Comparison of ENCODE assay signal across 29 mouse cellular contexts in the genomic region with DNA sequence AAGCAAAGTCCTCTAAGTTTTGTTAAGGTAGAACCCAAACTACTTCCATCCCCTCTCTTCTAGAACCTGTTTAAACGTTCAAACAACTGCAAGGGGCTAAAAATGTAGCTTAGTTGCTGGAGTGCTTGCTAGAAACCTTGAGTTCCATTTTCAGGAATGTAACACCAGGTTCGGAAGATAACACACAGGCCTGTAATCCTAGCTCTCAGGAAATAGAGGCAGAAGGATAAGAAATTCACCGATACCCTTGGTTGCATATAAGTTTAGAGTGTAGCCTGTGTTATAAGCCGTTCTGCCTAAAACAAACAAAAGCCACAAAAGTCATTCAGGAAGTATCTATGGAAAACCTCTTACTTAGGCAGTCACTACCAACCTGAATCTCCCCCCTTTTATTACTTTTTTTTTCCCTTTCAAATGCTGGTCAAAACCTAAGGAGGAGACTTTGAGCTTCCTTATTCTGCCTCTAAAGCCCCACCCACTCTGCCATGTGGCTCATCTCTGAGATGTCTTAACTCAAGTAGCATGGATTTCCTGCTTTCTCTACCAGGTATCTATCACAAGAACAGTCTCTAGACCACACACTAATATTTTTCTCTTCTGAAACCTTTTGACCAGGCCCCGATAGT. TPM values are rescaled to one million over a fixed set of nuclear protein-coding genes. Genes with fewer than 3 reads are reported as not detected.
DNase-seq lines count a peak whose midpoint lies in the region; ATAC-seq and TF ChIP-seq lines count a peak whose summit lies in the region.
"Had no signal": no experiment of that assay in that cellular context is flagged by ENCODE, and none has a peak within 500 bp of the region (broad histone marks: within the 10 kb centered on the region; RNA-seq: fewer than 3 reads in every experiment).

No protein-coding gene starts in this region.

- no peak overlapping the region for H3K4me2 ChIP-seq in hindbrain, embryonic 13.5 days
- H3K4me2 ChIP-seq in midbrain, embryonic 14.5 days (ENCODE audit: low read length) = no peak overlapping the region
- H3K4me2 ChIP-seq: heart, embryonic 13.5 days; midbrain, embryonic 11.5 days; neural tube, embryonic 12.5 days had no signal

- no peaks in the 10 kb centered on the region for H3K27me3 ChIP-seq in G1E (ENCODE audit: insufficient read depth, low read length)
- no peaks in the 10 kb centered on the region for H3K27me3 ChIP-seq in megakaryocyte, embryonic 14.5 days (replicated peaks)
- H3K27me3 ChIP-seq in hindbrain, embryonic 13.5 days = no peaks in the 10 kb centered on the region
- H3K27me3 ChIP-seq in midbrain, embryonic 14.5 days (ENCODE audit: control insufficient read depth, insufficient read depth, low read length) = no peaks in the 10 kb centered on the region
- H3K27me3 ChIP-seq: heart, embryonic 13.5 days; neural tube, embryonic 12.5 days had no signal

- no peak overlapping the region for H3K27ac ChIP-seq in hindbrain, embryonic 13.5 days
- no peak overlapping the region for H3K27ac ChIP-seq in midbrain, embryonic 14.5 days (replicated peaks; ENCODE audit: low read depth, low read length)
- H3K27ac ChIP-seq: gastrocnemius, adult 2 months; liver, embryonic 14.5 days; neural tube, embryonic 12.5 days had no signal

- no peak overlapping the region for H3K4me3 ChIP-seq in G1E (ENCODE audit: low read depth, low read length)
- H3K4me3 ChIP-seq in megakaryocyte, embryonic 14.5 days (replicated peaks) = peak overlapping the region; percentile 38
- H3K4me3 ChIP-seq in hindbrain, embryonic 13.5 days = no peak overlapping the region
- H3K4me3 ChIP-seq in midbrain, embryonic 14.5 days (replicated peaks; ENCODE audit: low read depth, low read length) = no peak overlapping the region
- H3K4me3 ChIP-seq: erythroblast, embryonic 14.5 days; gastrocnemius, adult 2 months; heart, embryonic 13.5 days; myocyte; neural tube, embryonic 12.5 days had no signal

- peaks cover 59% of the 10 kb centered on the region for H3K4me1 ChIP-seq in G1E (ENCODE audit: insufficient read depth, low read depth, low read length)
- H3K4me1 ChIP-seq in megakaryocyte, embryonic 14.5 days = peaks cover 95% of the 10 kb centered on the region
- H3K4me1 ChIP-seq in hindbrain, embryonic 13.5 days (replicated peaks) = no peaks in the 10 kb centered on the region
- H3K4me1 ChIP-seq in midbrain, embryonic 14.5 days (ENCODE audit: control insufficient read depth, insufficient read depth, low read length) = no peaks in the 10 kb centered on the region
- H3K4me1 ChIP-seq: neural tube, embryonic 12.5 days had no signal

- no peak for TF ChIP-seq CTCF in G1E (IDR thresholded peaks at IDR 0.05; ENCODE audit: low read depth, low read length)

- 94% methylated on average over 5 of the region's 5 CpGs for WGBS in hindbrain, embryonic 13.5 days
- WGBS in midbrain, embryonic 14.5 days = 91% methylated on average over 5 of the region's 5 CpGs

- DNase-seq in 416B (ENCODE audit: low read depth) = peak; percentile 55
- DNase-seq in G1E (ENCODE audit: low spot score) = peak; percentile 23
- no peak for DNase-seq in cerebellum, postnatal 25 days
- DNase-seq in midbrain, embryonic 14.5 days = no peak
- DNase-seq: adrenal gland, postnatal 14 days; B cell, adult 2 months; cerebellum, adult 11-12 months; cerebellum, adult 9-11 months; gastrocnemius, adult 2 months; gastrocnemius, postnatal 36 days; heart, postnatal 10 days; kidney, adult 9 months; kidney, postnatal 10 days; lung, adult 2 months; lung, postnatal 14 days; right cerebral cortex, adult 18-20 months; spleen, adult 18-20 months; thymus, postnatal 4 days had no signal

- H3K9ac ChIP-seq in hindbrain, embryonic 13.5 days = no peak overlapping the region
- no peak overlapping the region for H3K9ac ChIP-seq in midbrain, embryonic 14.5 days (replicated peaks; ENCODE audit: low read length)
- H3K9ac ChIP-seq: heart, embryonic 13.5 days; liver, embryonic 14.5 days; neural tube, embryonic 12.5 days had no signal

- no peaks in the 10 kb centered on the region for H3K9me3 ChIP-seq in G1E (replicated peaks)
- H3K9me3 ChIP-seq in megakaryocyte, embryonic 14.5 days = no peaks in the 10 kb centered on the region
- no peaks in the 10 kb centered on the region for H3K9me3 ChIP-seq in hindbrain, embryonic 13.5 days
- no peaks in the 10 kb centered on the region for H3K9me3 ChIP-seq in midbrain, embryonic 14.5 days (ENCODE audit: control insufficient read depth, low read length)
- H3K9me3 ChIP-seq: heart, embryonic 13.5 days; neural tube, embryonic 12.5 days had no signal

- H3K36me3 ChIP-seq in G1E (replicated peaks) = peaks cover 87% of the 10 kb centered on the region
- H3K36me3 ChIP-seq in megakaryocyte, embryonic 14.5 days (replicated peaks; ENCODE audit: low read length) = peaks cover 80% of the 10 kb centered on the region
- peaks cover 11% of the 10 kb centered on the region for H3K36me3 ChIP-seq in hindbrain, embryonic 13.5 days
- H3K36me3 ChIP-seq in midbrain, embryonic 14.5 days (ENCODE audit: control insufficient read depth, insufficient read depth, low read length) = peaks cover 8% of the 10 kb centered on the region; the same call in 1 of the 2 replicates

- no peak for ATAC-seq in G1E (ENCODE audit: extremely low read depth, insufficient number of reproducible peaks, low FRiP score, poor library complexity, severe bottlenecking)
- ATAC-seq in granulocyte monocyte progenitor cell, adult 5-6 weeks (replicated peaks; ENCODE audit: poor library complexity, severe bottlenecking) = peak; percentile 69
- no peak for ATAC-seq in hindbrain, embryonic 13.5 days (ENCODE audit: low FRiP score)
- no peak for ATAC-seq in midbrain, embryonic 14.5 days (ENCODE audit: low FRiP score, low TSS enrichment)
- ATAC-seq: forebrain, embryonic 16.5 days; hindbrain, embryonic 16.5 days had no signal

RNA-seq across cellular contexts. Expression of a gene that starts 17.4 kb away (rescaled TPM):
- total RNA-seq in G1E (2014; fragmentation: Nextera tagmentation) (77.4 and 83.1 TPM in 2 replicates), G1E (2017) (86.9 and 91.4 TPM in 2 replicates)
- polyA plus RNA-seq in G1E (2012) = 146 and 153 TPM in 2 replicates
- 32.9 and 36.9 TPM in 2 replicates for total RNA-seq in granulocyte monocyte progenitor cell, adult 5-6 weeks (2014; fragmentation: Nextera tagmentation)
- 32.2 and 33.4 TPM in 2 replicates for total RNA-seq in granulocyte monocyte progenitor cell, adult 5-6 weeks (2017)
- 33.3 and 103 TPM in 2 replicates for polyA plus RNA-seq in megakaryocyte, embryonic 14.5 days (2012; ENCODE audit: insufficient read depth, low replicate concordance)
- polyA plus RNA-seq in hindbrain, embryonic 13.5 days (2015; fragmentation: Nextera tagmentation; extraction: Ambion mirVana) = 47.3 and 52.9 TPM in 2 replicates
- polyA plus RNA-seq in midbrain, embryonic 14.5 days (2014; fragmentation: Nextera tagmentation; extraction: Ambion mirVana) = 37.6 and 45.3 TPM in 2 replicates

RNA-seq across cellular contexts. Expression of a gene that starts 30.1 kb away (rescaled TPM):
- total RNA-seq in G1E (2014; fragmentation: Nextera tagmentation) (17.4 and 17.8 TPM in 2 replicates), G1E (2017) (30.3 TPM in 2 replicates)
- polyA plus RNA-seq in G1E (2012) = 5.5 and 7.7 TPM in 2 replicates
- 20.2 and 28.6 TPM in 2 replicates for total RNA-seq in granulocyte monocyte progenitor cell, adult 5-6 weeks (2014; fragmentation: Nextera tagmentation)
- total RNA-seq in granulocyte monocyte progenitor cell, adult 5-6 weeks (2017) = 28.7 and 30.3 TPM in 2 replicates
- 3.2 and 4.4 TPM in 2 replicates for polyA plus RNA-seq in megakaryocyte, embryonic 14.5 days (2012; ENCODE audit: insufficient read depth, low replicate concordance)
- 45.0 and 45.5 TPM in 2 replicates for polyA plus RNA-seq in hindbrain, embryonic 13.5 days (2015; fragmentation: Nextera tagmentation; extraction: Ambion mirVana)
- polyA plus RNA-seq in midbrain, embryonic 14.5 days (2014; fragmentation: Nextera tagmentation; extraction: Ambion mirVana) = 26.8 and 33.8 TPM in 2 replicates

RNA-seq across cellular contexts. Expression of a gene that starts 34.3 kb away (rescaled TPM):
- total RNA-seq in G1E (2014; fragmentation: Nextera tagmentation) = 1.7 and 1.9 TPM in 2 replicates
- 2.0 and 2.6 TPM in 2 replicates for total RNA-seq in G1E (2017)
- 5.4 and 5.7 TPM in 2 replicates for polyA plus RNA-seq in G1E (2012)
- 2.0 and 2.3 TPM in 2 replicates for total RNA-seq in granulocyte monocyte progenitor cell, adult 5-6 weeks (2014; fragmentation: Nextera tagmentation)
- 0.43 TPM in 1 of 2 replicates, not detected in the other for total RNA-seq in granulocyte monocyte progenitor cell, adult 5-6 weeks (2017)
- 1.8 and 2.8 TPM in 2 replicates for polyA plus RNA-seq in megakaryocyte, embryonic 14.5 days (2012; ENCODE audit: insufficient read depth, low replicate concordance)
- 25.6 and 31.4 TPM in 2 replicates for polyA plus RNA-seq in hindbrain, embryonic 13.5 days (2015; fragmentation: Nextera tagmentation; extraction: Ambion mirVana)
- 27.0 and 30.5 TPM in 2 replicates for polyA plus RNA-seq in midbrain, embryonic 14.5 days (2014; fragmentation: Nextera tagmentation; extraction: Ambion mirVana)

RNA-seq across cellular contexts. Expression of a gene that starts 53.2 kb away (rescaled TPM):
- total RNA-seq in G1E (2014; fragmentation: Nextera tagmentation) = 22.6 and 27.6 TPM in 2 replicates
- total RNA-seq in G1E (2017) = 36.3 and 39.2 TPM in 2 replicates
- polyA plus RNA-seq in G1E (2012) = 16.9 and 30.0 TPM in 2 replicates
- total RNA-seq in granulocyte monocyte progenitor cell, adult 5-6 weeks (2014; fragmentation: Nextera tagmentation) = 18.1 and 19.3 TPM in 2 replicates
- 14.7 and 18.0 TPM in 2 replicates for total RNA-seq in granulocyte monocyte progenitor cell, adult 5-6 weeks (2017)
- 4.8 and 5.5 TPM in 2 replicates for polyA plus RNA-seq in megakaryocyte, embryonic 14.5 days (2012; ENCODE audit: insufficient read depth, low replicate concordance)
- 280 and 317 TPM in 2 replicates for polyA plus RNA-seq in hindbrain, embryonic 13.5 days (2015; fragmentation: Nextera tagmentation; extraction: Ambion mirVana)
- 273 and 274 TPM in 2 replicates for polyA plus RNA-seq in midbrain, embryonic 14.5 days (2014; fragmentation: Nextera tagmentation; extraction: Ambion mirVana)

RNA-seq across cellular contexts. Expression of a gene that starts 57.4 kb away (rescaled TPM):
- not detected in 2 replicates for total RNA-seq in G1E (2014; fragmentation: Nextera tagmentation)
- total RNA-seq in G1E (2017) = 0.29 and 0.38 TPM in 2 replicates
- 0.19 TPM in 1 of 2 replicates, not detected in the other for polyA plus RNA-seq in G1E (2012)
- total RNA-seq in granulocyte monocyte progenitor cell, adult 5-6 weeks (2014; fragmentation: Nextera tagmentation) = 22.8 and 22.9 TPM in 2 replicates
- 28.6 and 37.8 TPM in 2 replicates for total RNA-seq in granulocyte monocyte progenitor cell, adult 5-6 weeks (2017)
- 1.6 and 2.8 TPM in 2 replicates for polyA plus RNA-seq in megakaryocyte, embryonic 14.5 days (2012; ENCODE audit: insufficient read depth, low replicate concordance)
- 50.1 and 51.9 TPM in 2 replicates for polyA plus RNA-seq in hindbrain, embryonic 13.5 days (2015; fragmentation: Nextera tagmentation; extraction: Ambion mirVana)
- polyA plus RNA-seq in midbrain, embryonic 14.5 days (2014; fragmentation: Nextera tagmentation; extraction: Ambion mirVana) = 53.8 and 68.1 TPM in 2 replicates

Comparison
In these comparisons a context has a peak if more than half of its experiments do, and no peak if none do; other contexts are left out.
1. DNase-seq: peak in 416B (single experiment) and G1E (single experiment); none in cerebellum, postnatal 25 days (0 of 2) and midbrain, embryonic 14.5 days (single experiment).